Mouse (Mus musculus): ENCODE measurements around the gene Rbbp5.

Gene Rbbp5

DNA sequence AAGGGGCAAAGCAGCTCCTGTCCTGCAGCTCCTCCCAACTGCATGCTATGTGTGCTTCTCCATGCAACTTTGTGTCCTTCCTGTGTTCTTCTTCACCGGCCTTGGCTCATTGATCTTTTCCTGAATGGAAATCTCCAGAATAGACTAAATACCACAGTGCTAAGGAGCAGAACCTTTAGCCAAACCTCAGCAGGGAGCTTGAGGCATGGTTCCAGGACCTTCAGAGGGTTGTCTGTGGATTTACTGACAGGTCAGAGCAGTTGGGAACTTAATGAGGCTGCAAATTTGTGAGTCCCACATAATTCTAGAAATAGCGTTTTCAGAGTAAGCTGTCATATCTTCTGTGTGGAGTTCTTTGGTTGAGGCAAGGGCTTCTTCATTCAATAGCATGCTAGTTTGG, 23.4 kb downstream of the Rbbp5 start:
- peak; percentile 50 for DNase-seq (ENCODE audit: low read depth, low spot score)

- DNase-seq (ENCODE audit: low read depth, low spot score), result peak; percentile 54
These were observed 28.0 kb downstream of the Rbbp5 start for GRCm38 (mm10) chr1:132505155-132505554.

DNA sequence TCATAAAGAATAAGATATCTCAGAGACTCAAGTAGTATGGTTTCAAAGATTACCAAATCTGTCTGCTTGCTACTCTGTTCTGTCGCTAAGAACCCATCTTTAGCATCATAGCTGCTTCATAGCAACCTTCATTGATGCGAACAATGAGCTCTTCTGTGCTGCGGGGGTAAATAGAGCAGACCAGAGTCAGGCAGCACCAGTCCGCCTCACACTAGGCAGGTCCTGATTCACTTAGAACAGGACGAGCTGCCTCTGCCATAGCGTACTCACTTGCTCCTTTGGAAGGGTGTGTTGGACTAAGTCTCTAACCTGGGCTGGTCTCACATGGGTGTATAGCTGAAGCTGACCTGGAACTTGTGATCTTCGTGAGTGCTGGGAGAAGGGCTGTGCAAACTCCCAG, 28.9 kb downstream of the Rbbp5 start, which contains the start of gene Tmem81:
Gene Tmem81, plus strand, starts transcription at position 173 of the 400 bp plus-strand sequence.
- peak; percentile 82 for DNase-seq (ENCODE audit: low read depth, low spot score)

GRCm38 (mm10) chr1:132506656-132507055, 29.5 kb downstream of the Rbbp5 start:
- DNase-seq (ENCODE audit: low read depth, low spot score), result no peak

- peak; percentile 45 for DNase-seq (ENCODE audit: low read depth, low spot score)
These were observed 32.6 kb downstream of the Rbbp5 start for GRCm38 (mm10) chr1:132509771-132510170.

DNA sequence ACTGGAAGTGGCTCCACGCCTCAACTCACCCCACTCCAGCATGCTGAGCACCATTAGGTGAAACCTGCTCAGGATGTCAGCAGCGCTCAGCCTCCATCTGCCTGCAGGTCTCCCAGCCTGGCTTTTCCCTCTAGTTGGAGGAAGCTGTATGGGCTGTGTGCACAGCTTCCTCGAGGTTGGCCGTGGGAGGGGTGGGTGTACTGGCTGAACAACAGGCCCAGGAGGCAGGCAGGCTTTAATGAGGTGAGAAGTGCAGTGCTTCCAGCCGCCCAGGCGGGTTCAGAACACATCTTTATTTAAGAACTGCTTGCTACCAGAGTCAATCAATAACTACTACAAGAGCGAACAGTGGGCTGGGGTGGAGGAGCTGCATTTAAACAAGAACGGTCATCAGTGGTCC, 34.4 kb downstream of the Rbbp5 start:
- peak; percentile 61 for DNase-seq (ENCODE audit: low read depth, low spot score)

- peak; percentile 39 for DNase-seq (ENCODE audit: low read depth, low spot score)
These were observed 34.9 kb downstream of the Rbbp5 start for GRCm38 (mm10) chr1:132512106-132512505.

DNA sequence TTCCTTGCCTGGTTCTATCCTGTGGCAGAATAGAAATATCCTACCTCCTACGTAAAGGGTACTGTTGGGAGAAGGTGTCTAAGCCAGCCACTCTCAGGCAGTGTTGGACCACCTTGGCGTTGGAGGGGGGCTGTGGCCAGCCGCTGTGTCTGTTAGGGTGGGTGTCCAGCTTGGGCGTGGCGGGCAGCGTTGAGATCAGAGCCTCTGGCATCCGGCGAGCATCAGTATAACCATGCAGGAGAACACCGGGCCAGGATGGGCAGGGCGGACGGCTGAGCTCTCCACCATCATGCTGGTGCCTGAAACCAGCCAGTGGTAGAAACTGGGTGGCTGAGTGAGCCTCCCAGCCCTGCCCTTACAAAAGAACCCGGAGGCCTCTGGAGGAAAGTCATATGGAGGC, 38.2 kb downstream of the Rbbp5 start:
- no peak for DNase-seq (ENCODE audit: low read depth, low spot score)

GRCm38 (mm10) chr1:132516776-132517175, 39.6 kb downstream of the Rbbp5 start:
- DNase-seq (ENCODE audit: low read depth, low spot score), result no peak

GRCm38 (mm10) chr1:132518621-132519020, 41.5 kb downstream of the Rbbp5 start:
- DNase-seq (ENCODE audit: low read depth, low spot score), result no peak

GRCm38 (mm10) chr1:132519734-132520133, 42.6 kb downstream of the Rbbp5 start:
- DNase-seq (ENCODE audit: low read depth, low spot score), result no peak

- DNase-seq (ENCODE audit: low read depth, low spot score), result peak; percentile 84
These were observed 43.6 kb downstream of the Rbbp5 start for GRCm38 (mm10) chr1:132520764-132521163.

DNA sequence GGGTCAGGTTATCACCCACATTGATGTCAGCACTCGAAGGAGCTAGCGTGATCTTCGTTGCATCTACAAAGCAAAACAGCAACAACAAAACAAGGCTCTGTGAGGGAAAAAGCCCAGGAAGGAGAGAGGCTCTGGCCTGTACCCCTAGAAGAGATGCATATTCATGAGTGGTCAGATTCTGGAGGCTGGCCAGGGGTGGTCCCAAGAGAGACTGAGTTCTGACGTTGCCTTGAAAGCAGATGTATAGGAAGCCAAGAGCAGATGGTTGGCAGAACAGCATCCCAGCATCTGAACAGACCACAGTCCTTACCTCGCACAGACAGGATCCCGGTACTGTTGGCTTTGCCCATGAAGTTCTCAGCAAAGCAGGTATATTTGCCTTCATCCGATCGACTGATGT, 45.9 kb downstream of the Rbbp5 start:
- DNase-seq (ENCODE audit: low read depth, low spot score), result no peak

GRCm38 (mm10) chr1:132523920-132524319, 46.8 kb downstream of the Rbbp5 start:
- DNase-seq (ENCODE audit: low read depth, low spot score), result peak; percentile 61

DNA sequence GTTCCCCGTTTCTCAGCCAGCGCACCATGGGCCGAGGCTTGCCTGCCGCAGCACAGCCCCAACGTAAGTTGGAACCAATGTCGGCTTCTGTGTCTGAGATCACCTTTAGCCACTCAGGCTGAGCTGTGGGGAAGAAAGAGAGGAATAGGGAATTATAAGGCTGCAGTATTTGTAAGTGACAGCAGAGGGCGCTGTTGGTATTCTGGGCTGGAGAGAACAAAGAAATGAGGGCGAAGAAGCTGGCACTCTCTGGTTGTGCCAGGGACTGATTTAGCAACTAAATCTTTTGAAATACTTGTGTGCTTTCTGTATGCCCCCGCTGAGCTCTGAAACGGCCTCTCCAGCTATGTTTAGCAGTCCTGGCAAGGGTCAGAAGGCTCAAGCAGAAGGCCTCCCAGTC, 48.7 kb downstream of the Rbbp5 start:
- peak; percentile 94 for DNase-seq (ENCODE audit: low read depth, low spot score)

GRCm38 (mm10) chr1:132528071-132528470, 50.9 kb downstream of the Rbbp5 start:
- DNase-seq (ENCODE audit: low read depth, low spot score), result no peak

DNA sequence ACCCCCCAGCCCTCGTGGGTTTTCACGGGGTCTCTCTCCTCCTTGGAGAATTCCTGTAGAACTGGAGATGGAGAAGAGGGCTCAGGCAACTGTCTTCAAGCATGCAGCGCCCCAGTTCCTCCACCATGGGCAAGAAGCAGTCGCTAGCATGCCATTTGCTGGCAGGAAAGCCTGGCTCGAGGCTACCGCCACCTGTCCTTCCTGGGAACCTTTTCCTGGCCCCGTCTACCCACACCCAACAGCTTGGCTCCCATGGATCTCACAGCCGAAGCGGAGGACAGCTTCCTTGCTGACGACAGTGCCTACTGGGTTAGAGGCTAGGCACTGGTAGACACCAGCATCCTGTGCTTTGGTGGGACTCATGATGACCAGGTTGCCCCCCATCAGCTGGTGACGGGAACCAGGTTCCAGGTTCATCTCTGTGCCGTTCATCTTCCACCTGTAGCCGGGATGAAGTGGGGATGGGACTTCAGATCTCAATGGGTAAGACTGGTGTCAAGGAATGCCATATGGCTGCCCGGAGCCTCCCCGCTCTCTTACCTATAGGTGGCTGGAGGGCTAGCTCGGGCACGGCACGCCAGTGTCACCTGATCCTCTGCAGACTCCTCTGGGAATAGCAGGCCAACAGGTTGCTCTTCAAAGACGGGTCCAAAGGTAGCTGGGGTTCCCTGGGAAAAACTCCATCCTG, 51.6 kb downstream of the Rbbp5 start:
- peak; percentile 97 for DNase-seq (ENCODE audit: low read depth, low spot score)

DNA sequence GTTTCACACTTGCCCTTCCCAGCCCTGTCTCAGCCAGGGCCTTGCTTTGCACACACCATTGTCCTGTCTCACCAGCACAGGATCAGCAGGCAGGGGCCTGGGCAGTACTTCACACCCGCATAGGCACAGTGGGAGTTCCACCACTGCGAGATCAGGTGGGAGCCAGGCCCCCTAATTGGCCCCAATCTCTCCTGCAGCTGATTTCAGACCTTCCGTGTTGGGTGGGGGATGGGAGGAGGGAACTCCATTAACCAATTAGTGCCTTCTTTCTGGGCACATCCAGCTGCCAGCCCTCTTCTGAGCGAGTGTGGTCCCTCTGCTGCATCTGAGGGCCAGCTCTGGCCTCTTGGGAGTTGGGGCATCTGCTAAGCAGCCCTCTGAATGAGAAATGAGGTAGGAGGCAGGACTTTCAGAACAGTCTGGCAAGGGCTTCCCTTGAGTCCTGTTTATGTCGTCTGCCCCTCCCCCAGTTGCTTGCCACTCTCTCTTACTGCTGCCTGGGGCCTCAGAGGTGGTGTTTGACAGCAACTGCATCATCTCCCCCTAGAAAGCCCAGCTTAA, 53.5 kb downstream of the Rbbp5 start:
- no peak for DNase-seq (ENCODE audit: low read depth, low spot score)

- no peak for DNase-seq (ENCODE audit: low read depth, low spot score)
These were observed 55.4 kb downstream of the Rbbp5 start for GRCm38 (mm10) chr1:132532521-132532920.

- no peak for DNase-seq (ENCODE audit: low read depth, low spot score)
These were observed 56.7 kb downstream of the Rbbp5 start for GRCm38 (mm10) chr1:132533840-132534239.

DNA sequence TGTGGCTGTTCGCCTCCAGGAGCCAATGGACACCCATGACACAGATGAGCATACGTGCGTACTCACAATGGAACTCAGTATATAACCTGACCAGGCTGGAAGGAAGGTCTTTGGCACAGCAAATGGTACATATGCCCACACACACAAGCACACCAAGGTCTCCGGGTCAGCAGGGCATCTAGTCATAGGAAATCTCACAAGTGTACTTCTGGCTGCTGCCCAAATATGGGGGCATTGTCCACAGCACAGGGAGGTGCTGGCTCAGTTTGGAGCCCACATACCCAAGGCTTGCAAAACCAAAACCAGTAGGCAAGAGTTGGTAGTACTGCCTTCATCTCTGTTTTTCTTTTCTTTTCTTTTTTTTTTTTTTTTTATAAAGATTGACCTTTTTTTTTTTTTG, 58.4 kb downstream of the Rbbp5 start:
- DNase-seq (ENCODE audit: low read depth, low spot score), result no peak

DNA sequence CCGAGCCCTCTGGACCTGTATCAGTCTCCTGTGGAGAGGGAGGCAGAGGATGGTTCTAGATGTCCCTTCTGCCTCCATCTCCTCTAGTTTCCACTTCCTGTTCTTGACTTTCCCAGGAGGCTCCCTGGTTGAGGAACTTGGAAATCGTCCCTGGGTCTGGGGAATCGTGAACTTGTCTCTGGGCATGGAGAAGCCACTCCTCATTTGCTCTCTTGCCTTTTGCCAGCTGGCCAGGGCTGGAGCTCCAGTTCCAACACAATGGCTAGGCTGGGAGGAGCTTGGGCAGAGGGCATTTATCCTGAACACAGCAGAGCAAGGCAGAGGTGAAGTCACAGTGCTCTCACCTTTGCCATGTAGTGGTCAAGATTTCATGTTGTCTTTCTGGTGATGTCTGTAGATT, 59.3 kb downstream of the Rbbp5 start:
- DNase-seq (ENCODE audit: low read depth, low spot score), result peak; percentile 83

DNA sequence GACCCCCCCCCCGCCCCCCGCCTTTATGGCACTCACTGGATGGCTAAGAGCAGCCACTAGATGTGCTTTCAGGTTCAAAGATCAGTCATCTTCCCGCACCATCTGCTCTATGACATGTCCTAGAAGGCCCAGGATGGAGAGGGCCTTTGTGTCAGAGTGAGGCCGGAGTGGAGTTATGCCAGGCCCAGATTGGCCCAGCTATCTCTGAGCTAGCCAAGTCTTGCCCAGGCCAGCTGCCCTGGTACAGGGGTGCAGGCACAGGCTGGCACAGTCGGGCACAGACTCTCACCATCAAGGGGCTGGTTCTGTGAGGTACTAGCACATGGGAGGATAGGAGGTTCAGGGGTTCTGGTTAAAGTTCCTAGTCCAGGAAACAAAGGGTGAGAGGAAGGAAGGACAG, 60.6 kb downstream of the Rbbp5 start:
- peak; percentile 98 for DNase-seq (ENCODE audit: low read depth, low spot score)

- no peak for DNase-seq (ENCODE audit: low read depth, low spot score)
These were observed 63.5 kb downstream of the Rbbp5 start for GRCm38 (mm10) chr1:132540701-132541100.
